ENCODE assay signal across 19 mouse cellular contexts in the genomic region with DNA sequence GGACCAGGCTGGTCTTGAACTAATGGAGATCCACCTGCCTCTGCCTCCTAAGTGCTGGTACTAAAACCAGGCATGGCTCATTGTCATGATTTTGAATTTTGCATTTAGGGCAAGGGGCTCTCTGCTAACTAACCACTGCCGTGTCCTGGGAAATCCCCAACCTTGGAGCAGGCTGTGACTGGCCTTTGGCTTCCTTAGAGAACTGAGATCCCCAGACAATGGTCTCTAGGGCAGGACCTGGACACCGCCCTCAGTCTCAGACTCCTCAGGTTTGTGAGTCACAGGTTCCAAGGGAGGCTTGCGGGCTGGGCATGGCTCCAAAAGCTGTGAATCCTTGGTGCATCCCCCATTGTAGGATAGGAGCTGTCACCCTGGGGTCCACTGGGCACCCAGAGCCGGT. TPM values are rescaled to one million over a fixed set of nuclear protein-coding genes. Genes with fewer than 3 reads are reported as not detected.
DNase-seq lines count a peak whose midpoint lies in the region; ATAC-seq and TF ChIP-seq lines count a peak whose summit lies in the region.
"Had no signal": no experiment of that assay in that cellular context is flagged by ENCODE, and none has a peak within 500 bp of the region (broad histone marks: within the 10 kb centered on the region; RNA-seq: fewer than 3 reads in every experiment).

No protein-coding gene starts in this region.

- WGBS in thymus, adult 2 months, result 79% methylated on average over 4 of the region's 4 CpGs
- WGBS in liver, embryonic 12.5 days (ENCODE audit: insufficient replicate concordance), result 79% methylated on average over 4 of the region's 4 CpGs

- no peak for TF ChIP-seq CTCF in thymus, adult 2 months (IDR thresholded peaks at IDR 0.05; ENCODE audit: borderline replicate concordance, control insufficient read depth, extremely low read depth, insufficient read depth, low read length, poor library complexity)

- no peaks in the 10 kb centered on the region for H3K9me3 ChIP-seq in liver, embryonic 12.5 days (replicated peaks)
- H3K9me3 ChIP-seq: embryonic facial prominence, embryonic 12.5 days; forebrain, embryonic 12.5 days; heart, embryonic 12.5 days; hindbrain, embryonic 10.5 days; hindbrain, embryonic 15.5 days had no signal

- H3K9ac ChIP-seq in liver, embryonic 12.5 days, result no peak overlapping the region
- H3K9ac ChIP-seq: embryonic facial prominence, embryonic 12.5 days; forebrain, embryonic 12.5 days; heart, embryonic 12.5 days; hindbrain, embryonic 15.5 days had no signal

- H3K36me3 ChIP-seq in thymus, adult 2 months (ENCODE audit: control insufficient read depth, insufficient read depth, low read length), result peaks cover 14% of the 10 kb centered on the region; the same call in 1 of the 2 replicates
- H3K36me3 ChIP-seq in liver, embryonic 12.5 days, result no peaks in the 10 kb centered on the region
- H3K36me3 ChIP-seq: embryonic facial prominence, embryonic 12.5 days; forebrain, embryonic 12.5 days; heart, embryonic 12.5 days; hindbrain, embryonic 10.5 days; hindbrain, embryonic 15.5 days had no signal

- H3K4me1 ChIP-seq in thymus, adult 2 months (replicated peaks; ENCODE audit: control insufficient read depth, insufficient read depth, low read length), result peaks cover 57% of the 10 kb centered on the region
- H3K4me1 ChIP-seq in liver, embryonic 12.5 days, result peaks cover 46% of the 10 kb centered on the region
- H3K4me1 ChIP-seq: forebrain, embryonic 12.5 days; hindbrain, embryonic 15.5 days had no signal

- no peak for TF ChIP-seq POLR2A in thymus, adult 2 months (IDR thresholded peaks at IDR 0.05; ENCODE audit: control insufficient read depth, extremely low read depth, insufficient read depth, low read length, poor library complexity)

- no peak for DNase-seq in thymus, adult 2 months
- DNase-seq in thymus, adult 18-20 months, result no peak
- peak; percentile 64 for DNase-seq in CD4-positive helper T cell, adult 2 months (ENCODE audit: low read depth, low spot score)
- DNase-seq in layer of hippocampus, postnatal 36 days, result no peak
- no peak for DNase-seq in urinary bladder, postnatal 4 days (ENCODE audit: low spot score in 2 of 2)
- DNase-seq: adrenal gland, adult 8-10 months; adrenal gland, postnatal 36 days; cerebellum, adult 9-10 months; cerebellum, postnatal 25 days; gastrocnemius, postnatal 14 days; kidney, adult 11 months had no signal

- no peaks in the 10 kb centered on the region for H3K27me3 ChIP-seq in thymus, adult 2 months (ENCODE audit: control insufficient read depth, insufficient read depth, low read length)
- 0 out of 2 replicates have a peak, but pooled peaks cover 6% of the 10 kb centered on the region for H3K27me3 ChIP-seq in liver, embryonic 12.5 days (replicated peaks)
- H3K27me3 ChIP-seq: embryonic facial prominence, embryonic 12.5 days; heart, embryonic 12.5 days; hindbrain, embryonic 15.5 days had no signal

- no peak overlapping the region for H3K4me2 ChIP-seq in liver, embryonic 12.5 days
- H3K4me2 ChIP-seq: embryonic facial prominence, embryonic 12.5 days; forebrain, embryonic 12.5 days; heart, embryonic 12.5 days; hindbrain, embryonic 15.5 days had no signal

- ATAC-seq in erythroblast, adult 5-6 weeks (replicated peaks; ENCODE audit: low FRiP score, poor library complexity, severe bottlenecking), result 0 out of 2 replicates have a peak, but pooled peaks have one; percentile 30
- no peak for ATAC-seq in liver, embryonic 12.5 days
- ATAC-seq: forebrain, embryonic 16.5 days had no signal

- H3K27ac ChIP-seq in thymus, adult 2 months (ENCODE audit: control insufficient read depth, insufficient read depth, low read length), result peak overlapping the region; percentile 36; the same call in 1 of the 2 replicates
- no peak overlapping the region for H3K27ac ChIP-seq in liver, embryonic 12.5 days
- H3K27ac ChIP-seq: embryonic facial prominence, embryonic 12.5 days; forebrain, embryonic 12.5 days; hindbrain, embryonic 10.5 days; hindbrain, embryonic 15.5 days had no signal

- peak overlapping the region; percentile 3; the same call in 1 of the 2 replicates for H3K4me3 ChIP-seq in thymus, adult 2 months (ENCODE audit: control insufficient read depth, insufficient read depth, low read length)
- H3K4me3 ChIP-seq in liver, embryonic 12.5 days, result no peak overlapping the region
- H3K4me3 ChIP-seq: embryonic facial prominence, embryonic 12.5 days; forebrain, embryonic 12.5 days; heart, embryonic 12.5 days; hindbrain, embryonic 10.5 days; hindbrain, embryonic 15.5 days had no signal

RNA-seq across cellular contexts. Expression of a gene that starts 5.8 kb away (rescaled TPM):
- 755 and 783 TPM in 2 replicates for polyA plus RNA-seq in thymus, adult 2 months (2012; rRNA removed)
- 85.1 and 133 TPM in 2 replicates for total RNA-seq in erythroblast, adult 5-6 weeks (2015; ENCODE audit: low replicate concordance)
- total RNA-seq in erythroblast, adult 5-6 weeks (2017; ENCODE audit: low replicate concordance), result 30.2 and 34.8 TPM in 2 replicates
- polyA plus RNA-seq in liver, embryonic 12.5 days (2016; fragmentation: Nextera tagmentation; extraction: Ambion mirVana), result 10.8 and 11.6 TPM in 2 replicates
- total RNA-seq in layer of hippocampus, postnatal 36 days (2021), result 10 to 100 TPM; 30.2 to 30.3 TPM

RNA-seq across cellular contexts. Expression of a gene that starts 26.3 kb away (rescaled TPM):
- 8.8 and 11.7 TPM in 2 replicates for polyA plus RNA-seq in thymus, adult 2 months (2012; rRNA removed)
- 2.7 TPM in 1 of 2 replicates, not detected in the other for total RNA-seq in erythroblast, adult 5-6 weeks (2015; ENCODE audit: low replicate concordance)
- 1.1 TPM in 1 of 2 replicates, not detected in the other for total RNA-seq in erythroblast, adult 5-6 weeks (2017; ENCODE audit: low replicate concordance)
- polyA plus RNA-seq in liver, embryonic 12.5 days (2016; fragmentation: Nextera tagmentation; extraction: Ambion mirVana), result 7.2 and 9.8 TPM in 2 replicates
- 10 to 100 TPM; 22.0 to 25.7 TPM for total RNA-seq in layer of hippocampus, postnatal 36 days (2021)

RNA-seq across cellular contexts. Expression of a gene that starts 54.1 kb away (rescaled TPM):
- 80.6 and 93.7 TPM in 2 replicates for polyA plus RNA-seq in thymus, adult 2 months (2012; rRNA removed)
- total RNA-seq in erythroblast, adult 5-6 weeks (2015; ENCODE audit: low replicate concordance), result 137 and 178 TPM in 2 replicates
- 139 and 170 TPM in 2 replicates for total RNA-seq in erythroblast, adult 5-6 weeks (2017; ENCODE audit: low replicate concordance)
- 109 and 112 TPM in 2 replicates for polyA plus RNA-seq in liver, embryonic 12.5 days (2016; fragmentation: Nextera tagmentation; extraction: Ambion mirVana)
- total RNA-seq in layer of hippocampus, postnatal 36 days (2021), result 100 to 1,000 TPM; 110 to 126 TPM

RNA-seq across cellular contexts. Expression of a gene that starts 54.3 kb away (rescaled TPM):
- polyA plus RNA-seq in thymus, adult 2 months (2012; rRNA removed), result 47.5 and 53.1 TPM in 2 replicates
- 4.0 and 6.1 TPM in 2 replicates for total RNA-seq in erythroblast, adult 5-6 weeks (2015; ENCODE audit: low replicate concordance)
- 13.8 and 23.1 TPM in 2 replicates for total RNA-seq in erythroblast, adult 5-6 weeks (2017; ENCODE audit: low replicate concordance)
- polyA plus RNA-seq in liver, embryonic 12.5 days (2016; fragmentation: Nextera tagmentation; extraction: Ambion mirVana), result 39.9 and 40.4 TPM in 2 replicates
- total RNA-seq in layer of hippocampus, postnatal 36 days (2021), result 10 to 100 TPM; 51.2 to 56.8 TPM

Comparison
In these comparisons a context has a peak if more than half of its experiments do, and no peak if none do; other contexts are left out.
1. RNA of a gene that starts 26.3 kb away (total RNA-seq): 22.0 to 25.7 TPM in layer of hippocampus, postnatal 36 days; 1.1 to 2.7 TPM in erythroblast, adult 5-6 weeks; every median in the first group is over 4 times any median in the second.